ENCODE assay signal across 31 mouse cellular contexts in genomic region chr11:97462538-97462937, GRCm38 (mm10). TPM values are rescaled to one million over a fixed set of nuclear protein-coding genes. Genes with fewer than 3 reads are reported as not detected.
A peak's percentile ranks its signal among the peaks of the same experiment; 100 is the strongest.
DNase-seq lines count a peak whose midpoint lies in the region; ATAC-seq and TF ChIP-seq lines count a peak whose summit lies in the region.
"Had no signal": no experiment of that assay in that cellular context is flagged by ENCODE, and none has a peak within 500 bp of the region (broad histone marks: within the 10 kb centered on the region; RNA-seq: fewer than 3 reads in every experiment).

No protein-coding gene starts in this region.

- TF ChIP-seq CTCF in hindbrain, postnatal 0 days (IDR thresholded peaks at IDR 0.05; ENCODE audit: low read depth): 0 out of 2 replicates have a peak, but pooled peaks have one; percentile 21
- 0 out of 2 replicates have a peak, but pooled peaks have one; percentile 19 for TF ChIP-seq CTCF in liver, postnatal 0 days (IDR thresholded peaks at IDR 0.05; ENCODE audit: low read depth)
- no peak for TF ChIP-seq CTCF in E14TG2a.4 (conservative IDR thresholded peaks at IDR 0.05; ENCODE audit: low read length)
- TF ChIP-seq CTCF in stomach, postnatal 0 days (IDR thresholded peaks at IDR 0.05; ENCODE audit: low read depth): peak; percentile 31; the same call in 1 of the 2 replicates

- no peaks in the 10 kb centered on the region for H3K27me3 ChIP-seq in hindbrain, postnatal 0 days (ENCODE audit: insufficient read depth, low read length)
- peaks cover 22% of the 10 kb centered on the region for H3K27me3 ChIP-seq in hindbrain, embryonic 12.5 days
- H3K27me3 ChIP-seq in liver, postnatal 0 days (ENCODE audit: insufficient read depth, low read length): no peaks in the 10 kb centered on the region
- peaks cover 9% of the 10 kb centered on the region for H3K27me3 ChIP-seq in E14TG2a.4 (ENCODE audit: insufficient read depth, low read length)
- no peaks in the 10 kb centered on the region for H3K27me3 ChIP-seq in stomach, postnatal 0 days (ENCODE audit: control insufficient read depth, insufficient read depth, low read length)
- H3K27me3 ChIP-seq: embryonic facial prominence, embryonic 13.5 days; heart, embryonic 15.5 days; lung, embryonic 15.5 days; megakaryocyte, embryonic 14.5 days had no signal

- no peaks in the 10 kb centered on the region for H3K9me3 ChIP-seq in hindbrain, postnatal 0 days (ENCODE audit: low read length)
- H3K9me3 ChIP-seq in hindbrain, embryonic 12.5 days (replicated peaks): no peaks in the 10 kb centered on the region
- H3K9me3 ChIP-seq in liver, postnatal 0 days (ENCODE audit: low read length): no peaks in the 10 kb centered on the region
- H3K9me3 ChIP-seq in E14TG2a.4 (ENCODE audit: low read length): no peaks in the 10 kb centered on the region
- no peaks in the 10 kb centered on the region for H3K9me3 ChIP-seq in stomach, postnatal 0 days (ENCODE audit: control insufficient read depth, low read length)
- H3K9me3 ChIP-seq: embryonic facial prominence, embryonic 13.5 days; forebrain, embryonic 12.5 days; heart, embryonic 10.5 days; heart, embryonic 15.5 days; lung, embryonic 15.5 days; megakaryocyte, embryonic 14.5 days; midbrain, embryonic 12.5 days; neural tube, embryonic 13.5 days had no signal

- H3K36me3 ChIP-seq in hindbrain, postnatal 0 days (ENCODE audit: insufficient read depth, low read length): peaks cover 34% of the 10 kb centered on the region; the same call in 1 of the 2 replicates
- peaks cover 81% of the 10 kb centered on the region for H3K36me3 ChIP-seq in hindbrain, embryonic 12.5 days
- peaks cover 90% of the 10 kb centered on the region for H3K36me3 ChIP-seq in liver, postnatal 0 days (replicated peaks; ENCODE audit: insufficient read depth, low read length)
- H3K36me3 ChIP-seq in E14TG2a.4 (ENCODE audit: insufficient read depth, low read length): peaks cover 96% of the 10 kb centered on the region
- H3K36me3 ChIP-seq in stomach, postnatal 0 days (ENCODE audit: control insufficient read depth, insufficient read depth, low read length): peaks cover 25% of the 10 kb centered on the region

- no peak overlapping the region for H3K27ac ChIP-seq in hindbrain, postnatal 0 days
- H3K27ac ChIP-seq in hindbrain, embryonic 12.5 days: no peak overlapping the region
- H3K27ac ChIP-seq in liver, postnatal 0 days (ENCODE audit: low read depth): no peak overlapping the region
- H3K27ac ChIP-seq in stomach, postnatal 0 days (replicated peaks): no peak overlapping the region
- H3K27ac ChIP-seq: embryonic facial prominence, embryonic 13.5 days; forebrain, embryonic 12.5 days; heart, embryonic 15.5 days; lung, embryonic 15.5 days; midbrain, embryonic 12.5 days; neural tube, embryonic 13.5 days had no signal

- H3K4me2 ChIP-seq in hindbrain, postnatal 0 days (ENCODE audit: low read depth, low read length): no peak overlapping the region
- H3K4me2 ChIP-seq in hindbrain, embryonic 12.5 days (replicated peaks): no peak overlapping the region
- no peak overlapping the region for H3K4me2 ChIP-seq in liver, postnatal 0 days (ENCODE audit: low read depth, low read length)
- H3K4me2 ChIP-seq in stomach, postnatal 0 days (replicated peaks; ENCODE audit: low read depth): no peak overlapping the region
- H3K4me2 ChIP-seq: embryonic facial prominence, embryonic 13.5 days; forebrain, embryonic 12.5 days; heart, embryonic 15.5 days; lung, embryonic 15.5 days; midbrain, embryonic 12.5 days; neural tube, embryonic 13.5 days had no signal

- H3K9ac ChIP-seq in hindbrain, postnatal 0 days (replicated peaks; ENCODE audit: low read length): no peak overlapping the region
- H3K9ac ChIP-seq in hindbrain, embryonic 12.5 days: no peak overlapping the region
- no peak overlapping the region for H3K9ac ChIP-seq in liver, postnatal 0 days (replicated peaks)
- H3K9ac ChIP-seq in stomach, postnatal 0 days (ENCODE audit: low read length): no peak overlapping the region
- H3K9ac ChIP-seq: embryonic facial prominence, embryonic 13.5 days; forebrain, embryonic 12.5 days; heart, embryonic 15.5 days; lung, embryonic 15.5 days; midbrain, embryonic 12.5 days; neural tube, embryonic 13.5 days had no signal

- H3K4me3 ChIP-seq in hindbrain, postnatal 0 days (ENCODE audit: low read length): no peak overlapping the region
- no peak overlapping the region for H3K4me3 ChIP-seq in hindbrain, embryonic 12.5 days
- no peak overlapping the region for H3K4me3 ChIP-seq in liver, postnatal 0 days (ENCODE audit: low read depth, low read length)
- peak overlapping the region; percentile 70; the same call in 1 of the 2 replicates for H3K4me3 ChIP-seq in E14TG2a.4 (replicated peaks; ENCODE audit: low read length)
- no peak overlapping the region for H3K4me3 ChIP-seq in stomach, postnatal 0 days (ENCODE audit: low read depth, low read length)
- H3K4me3 ChIP-seq: embryonic facial prominence, embryonic 13.5 days; forebrain, embryonic 12.5 days; heart, embryonic 10.5 days; heart, embryonic 15.5 days; lung, embryonic 15.5 days; megakaryocyte, embryonic 14.5 days; midbrain, embryonic 12.5 days; neural tube, embryonic 13.5 days had no signal

- ATAC-seq in hindbrain, postnatal 0 days: no peak
- no peak for ATAC-seq in hindbrain, embryonic 12.5 days (ENCODE audit: low FRiP score)
- ATAC-seq in liver, postnatal 0 days: no peak
- ATAC-seq in stomach, postnatal 0 days (ENCODE audit: low FRiP score, low TSS enrichment): no peak

- H3K4me1 ChIP-seq in hindbrain, postnatal 0 days (ENCODE audit: insufficient read depth, low read length): no peaks in the 10 kb centered on the region
- H3K4me1 ChIP-seq in hindbrain, embryonic 12.5 days: no peaks in the 10 kb centered on the region
- H3K4me1 ChIP-seq in liver, postnatal 0 days (ENCODE audit: insufficient read depth): no peaks in the 10 kb centered on the region
- peaks cover 63% of the 10 kb centered on the region for H3K4me1 ChIP-seq in E14TG2a.4 (replicated peaks; ENCODE audit: low read depth, low read length)
- H3K4me1 ChIP-seq in stomach, postnatal 0 days (replicated peaks; ENCODE audit: control insufficient read depth, insufficient read depth): no peaks in the 10 kb centered on the region
- H3K4me1 ChIP-seq: heart, embryonic 15.5 days; lung, embryonic 15.5 days; midbrain, embryonic 12.5 days; neural tube, embryonic 13.5 days had no signal

- WGBS in hindbrain, postnatal 0 days: 89% methylated on average over 6 of the region's 6 CpGs
- WGBS in hindbrain, embryonic 12.5 days: 87% methylated on average over 6 of the region's 6 CpGs
- WGBS in liver, postnatal 0 days (ENCODE audit: insufficient replicate concordance): 89% methylated on average over 6 of the region's 6 CpGs
- WGBS in stomach, postnatal 0 days: 83% methylated on average over 6 of the region's 6 CpGs

- DNase-seq in hindbrain, postnatal 0 days (ENCODE audit: low spot score): no peak
- no peak for DNase-seq in liver, postnatal 0 days
- DNase-seq in liver: no peak
- no peak for DNase-seq in stomach, postnatal 0 days (ENCODE audit: low spot score)
- no peak for DNase-seq in cerebellum, adult 8-10 months
- DNase-seq: adrenal gland, postnatal 10 days; B cell, adult 2 months; embryo, embryonic 11 days; gastrocnemius, postnatal 25 days; kidney, adult 11 months; kidney, postnatal 25 days; lung, postnatal 36 days; right cerebral cortex, postnatal 4 days had no signal

- no peak for TF ChIP-seq EP300 in liver, postnatal 0 days (IDR thresholded peaks at IDR 0.05; ENCODE audit: low read depth)
- TF ChIP-seq EP300 in stomach, postnatal 0 days (optimal IDR thresholded peaks at IDR 0.05): no peak

RNA-seq across cellular contexts. Expression of gene 4933428G20Rik, which starts 37.6 kb away (rescaled TPM):
- 0.43 TPM in 1 of 2 replicates, not detected in the other for total RNA-seq in hindbrain, postnatal 0 days (2014; rRNA removed)
- polyA plus RNA-seq in hindbrain, postnatal 0 days (2015; fragmentation: Nextera tagmentation; extraction: Ambion mirVana): 0.48 and 1.1 TPM in 2 replicates
- 0.85 and 0.94 TPM in 2 replicates for polyA plus RNA-seq in hindbrain, embryonic 12.5 days (2016; fragmentation: Nextera tagmentation; extraction: Ambion mirVana)
- polyA plus RNA-seq in liver, postnatal 0 days (2015; fragmentation: Nextera tagmentation; extraction: Ambion mirVana): 0.20 and 0.25 TPM in 2 replicates
- polyA plus RNA-seq in stomach, postnatal 0 days (2015; fragmentation: Nextera tagmentation; extraction: Ambion mirVana): 0.16 and 0.25 TPM in 2 replicates
- total RNA-seq: gastrocnemius, adult 18-20 months; gastrocnemius, postnatal 25 days; heart, postnatal 25 days; layer of hippocampus, adult 18-20 months; left cerebral cortex, postnatal 10 days; liver, adult 2 months; midbrain, postnatal 0 days had no signal
- polyA plus RNA-seq: limb, embryonic 11.5 days; liver, adult 2 months; spleen, adult 2 months had no signal

RNA-seq across cellular contexts. Expression of gene Arhgap23, which starts 47.2 kb away (rescaled TPM):
- 75.2 and 86.8 TPM in 2 replicates for total RNA-seq in hindbrain, postnatal 0 days (2014; rRNA removed)
- polyA plus RNA-seq in hindbrain, postnatal 0 days (2015; fragmentation: Nextera tagmentation; extraction: Ambion mirVana): 7.3 and 7.7 TPM in 2 replicates
- polyA plus RNA-seq in hindbrain, embryonic 12.5 days (2016; fragmentation: Nextera tagmentation; extraction: Ambion mirVana): 9.3 and 10.0 TPM in 2 replicates
- polyA plus RNA-seq in liver, postnatal 0 days (2015; fragmentation: Nextera tagmentation; extraction: Ambion mirVana): 5.6 and 5.7 TPM in 2 replicates
- polyA plus RNA-seq in stomach, postnatal 0 days (2015; fragmentation: Nextera tagmentation; extraction: Ambion mirVana): 4.3 and 4.6 TPM in 2 replicates
